Mouse (Mus musculus) heart, embryonic 15.5 days (tissue): ENCODE results near the gene Nono. TPM values are rescaled to one million over a fixed set of nuclear protein-coding genes. Genes with fewer than 3 reads are reported as not detected.

Source experiments
- ATAC-seq: fragments of 200-750 bp; cut with Nextera tagmentation; replicated peaks from 2 replicates; pipeline ENCODE4 v1.8.0; 2017; ENCODE audit warnings: low read depth, moderate TSS enrichment; ENCODE audit not compliant: insufficient number of reproducible peaks, insufficient read depth, low FRiP score
- H3K27ac ChIP-seq: fragments of 300-500 bp; sonication (generic); 2 replicates; pipeline ENCODE4 v1.5.1; 2015; ENCODE audit warnings: mild to moderate bottlenecking, inconsistent platforms
- H3K27me3 ChIP-seq: fragments of 300-500 bp; sonication (generic); 2 replicates; pipeline ENCODE4 v1.6.1; 2015; ENCODE audit warnings: inconsistent platforms
- H3K36me3 ChIP-seq: fragments of 300-500 bp; sonication (generic); 2 replicates; pipeline ENCODE4 v1.6.1; 2015; ENCODE audit warnings: mild to moderate bottlenecking, inconsistent platforms
- H3K4me1 ChIP-seq: fragments of 300-500 bp; sonication (generic); replicated peaks from 2 replicates; pipeline ENCODE4 v1.6.1; 2015; ENCODE audit warnings: inconsistent platforms
- H3K4me2 ChIP-seq: fragments of 300-500 bp; sonication (generic); 2 replicates; pipeline ENCODE4 v1.6.1; 2015; ENCODE audit warnings: inconsistent platforms, mild to moderate bottlenecking, moderate library complexity
- H3K4me3 ChIP-seq: fragments of 300-500 bp; sonication (generic); 2 replicates; pipeline ENCODE4 v1.5.1; 2015; ENCODE audit warnings: mild to moderate bottlenecking, inconsistent platforms
- H3K9ac ChIP-seq: fragments of 300-500 bp; sonication (generic); 2 replicates; pipeline ENCODE4 v1.6.1; 2015; ENCODE audit warnings: mild to moderate bottlenecking, inconsistent platforms
- H3K9me3 ChIP-seq: fragments of 300-500 bp; sonication (generic); replicated peaks from 2 replicates; pipeline ENCODE4 v1.6.1; 2016; ENCODE audit warnings: inconsistent platforms
- WGBS: fragments of 180-500 bp; shearing (Covaris S2); methylation state at CpG from one replicate; pipeline ENCODE4 v1.1.7; 2015; ENCODE audit warnings: mixed read lengths; 5-methylcytosine and 5-hydroxymethylcytosine counted together
- polyA plus RNA-seq: library from polyadenylated mRNA; unstranded; fragments of >200 nt; fragmentation: Nextera tagmentation; extraction: Ambion mirVana; gene quantifications from 2 replicates; pipeline ENCODE4 v1.2.1, GENCODE M21; 2015

The Nono gene
- 209 and 253 TPM in 2 replicates for polyA plus RNA-seq

- WGBS = 20% methylated on average over 51 of the region's 51 CpGs
- Histone ChIP-seq H3K9me3 (no peaks in the 10 kb centered on the region), H3K9ac (peak within 1 kb of the TSS; percentile 75), H3K36me3 (no peaks in the 10 kb centered on the region; the same call in 1 of the 2 replicates), H3K4me2 (peak within 1 kb of the TSS; percentile 57), H3K27ac (peak within 1 kb of the TSS; percentile 95), H3K4me3 (peak within 1 kb of the TSS; percentile 74), H3K4me1 (0 out of 2 replicates have a peak, but pooled peaks cover 6% of the 10 kb centered on the region), H3K27me3 (no peaks in the 10 kb centered on the region)
- peak; percentile 94 for ATAC-seq
Observed at GRCm38 (mm10) chrX:101429142-101429949, at the start of gene Nono. Gene Nono (plus strand): TSS chrX:101429318.

GRCm38 (mm10) chrX:101379744-101380143, 49.4 kb upstream of the Nono start:
- H3K4me1 ChIP-seq = peaks cover 6% of the 10 kb centered on the region
- no peak overlapping the region for H3K27ac ChIP-seq
- no peak for ATAC-seq
- H3K4me3 ChIP-seq = no peak overlapping the region
- H3K9me3 ChIP-seq = no peaks in the 10 kb centered on the region
- peaks cover 27% of the 10 kb centered on the region for H3K27me3 ChIP-seq
- H3K9ac ChIP-seq = no peak overlapping the region
- H3K36me3 ChIP-seq = no peaks in the 10 kb centered on the region
- WGBS = 69% methylated on average over 1 of the region's 1 CpGs
- no peak overlapping the region for H3K4me2 ChIP-seq

GRCm38 (mm10) chrX:101383455-101383854, 45.7 kb upstream of the Nono start:
- no peak for ATAC-seq
- Histone ChIP-seq H3K9ac (no peak overlapping the region), H3K4me3 (no peak overlapping the region), H3K4me2 (no peak overlapping the region), H3K36me3 (no peaks in the 10 kb centered on the region), H3K4me1 (peaks cover 7% of the 10 kb centered on the region; the same call in 1 of the 2 replicates), H3K9me3 (no peaks in the 10 kb centered on the region), H3K27ac (no peak overlapping the region), H3K27me3 (peaks cover 52% of the 10 kb centered on the region)
- WGBS = 32% methylated on average over 18 of the region's 18 CpGs

GRCm38 (mm10) chrX:101384439-101385137, 44.5 kb upstream of the Nono start:
- peak overlapping the region; percentile 55 for H3K4me2 ChIP-seq
- 25% methylated on average over 29 of the region's 32 CpGs for WGBS
- no peak overlapping the region for H3K27ac ChIP-seq
- peaks cover 52% of the 10 kb centered on the region for H3K27me3 ChIP-seq
- H3K9me3 ChIP-seq = no peaks in the 10 kb centered on the region
- peaks cover 7% of the 10 kb centered on the region; the same call in 1 of the 2 replicates for H3K4me1 ChIP-seq
- no peaks in the 10 kb centered on the region for H3K36me3 ChIP-seq
- H3K4me3 ChIP-seq = peak overlapping the region; percentile 29
- ATAC-seq = no peak
- H3K9ac ChIP-seq = no peak overlapping the region

GRCm38 (mm10) chrX:101386222-101386621, 42.9 kb upstream of the Nono start:
- Histone ChIP-seq H3K27me3 (peaks cover 52% of the 10 kb centered on the region), H3K27ac (no peak overlapping the region), H3K4me1 (peaks cover 7% of the 10 kb centered on the region; the same call in 1 of the 2 replicates), H3K4me2 (no peak overlapping the region), H3K4me3 (no peak overlapping the region), H3K9me3 (no peaks in the 10 kb centered on the region), H3K36me3 (no peaks in the 10 kb centered on the region), H3K9ac (no peak overlapping the region)
- WGBS = 27% methylated on average over 4 of the region's 4 CpGs
- no peak for ATAC-seq

DNA sequence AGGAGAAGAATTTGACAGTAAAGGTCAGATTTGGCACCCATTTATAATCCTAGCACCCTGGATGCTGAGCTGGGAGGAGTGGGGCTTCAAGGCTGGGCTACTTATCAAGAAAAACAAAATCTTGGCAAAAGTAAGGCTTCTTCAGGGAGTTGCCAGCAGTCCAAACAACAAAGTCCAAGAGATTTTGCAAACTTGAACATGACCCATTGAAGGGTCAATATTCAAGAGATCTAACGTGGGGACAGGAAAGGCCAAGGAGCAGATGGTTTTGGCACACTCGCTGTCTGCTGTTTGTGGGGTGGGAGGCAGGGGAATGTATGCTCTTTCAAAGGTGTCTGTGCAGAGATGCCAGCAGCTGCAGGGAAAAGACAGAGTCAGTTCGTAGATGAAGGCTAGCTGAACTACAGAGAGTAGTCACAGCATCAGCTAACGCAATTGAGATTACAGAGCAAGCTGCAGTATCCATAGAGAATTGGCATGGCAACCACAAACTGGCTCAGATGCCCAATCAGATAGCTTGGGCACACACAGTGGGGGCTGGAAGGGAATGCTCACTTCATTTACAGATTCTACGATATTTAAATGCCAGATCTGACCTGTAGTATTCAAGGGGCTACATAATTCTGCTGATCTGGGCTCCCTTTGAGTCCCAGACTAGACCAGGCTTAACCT, 40.1 kb upstream of the Nono start:
- no peak for ATAC-seq
- H3K4me1 ChIP-seq = peaks cover 7% of the 10 kb centered on the region; the same call in 1 of the 2 replicates
- no peak overlapping the region for H3K27ac ChIP-seq
- no peak overlapping the region for H3K4me3 ChIP-seq
- WGBS = 60% methylated on average over 5 of the region's 5 CpGs
- H3K27me3 ChIP-seq = peaks cover 32% of the 10 kb centered on the region
- H3K36me3 ChIP-seq = no peaks in the 10 kb centered on the region
- no peak overlapping the region for H3K9ac ChIP-seq
- H3K4me2 ChIP-seq = no peak overlapping the region
- no peaks in the 10 kb centered on the region for H3K9me3 ChIP-seq

DNA sequence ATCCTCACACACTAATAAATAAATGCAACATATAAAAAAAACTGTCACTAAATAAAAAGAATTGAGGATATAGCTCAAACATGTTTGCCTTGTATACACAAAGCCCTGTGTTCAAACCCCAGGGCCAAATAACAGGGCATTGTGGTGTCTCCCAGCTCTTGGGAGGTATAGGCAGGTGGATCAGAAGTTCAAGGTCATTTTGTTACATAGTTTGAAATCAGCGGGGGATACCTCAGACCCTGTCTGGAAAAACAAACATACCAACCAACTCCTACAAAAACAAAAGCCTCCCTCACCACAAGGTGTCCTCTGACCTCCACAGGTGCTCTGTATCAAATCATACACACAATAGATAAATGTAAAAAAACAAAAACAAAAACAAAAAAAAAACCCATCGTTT, 34.8 kb upstream of the Nono start:
- Histone ChIP-seq H3K27me3 (peaks cover 15% of the 10 kb centered on the region), H3K4me1 (no peaks in the 10 kb centered on the region), H3K4me2 (no peak overlapping the region), H3K36me3 (no peaks in the 10 kb centered on the region), H3K9ac (no peak overlapping the region), H3K9me3 (no peaks in the 10 kb centered on the region), H3K27ac (no peak overlapping the region), H3K4me3 (no peak overlapping the region)
- no peak for ATAC-seq
- 36% methylated on average over 2 of the region's 2 CpGs for WGBS

- Histone ChIP-seq H3K4me1 (no peaks in the 10 kb centered on the region), H3K9me3 (no peaks in the 10 kb centered on the region), H3K36me3 (no peaks in the 10 kb centered on the region), H3K9ac (no peak overlapping the region), H3K4me2 (no peak overlapping the region), H3K27ac (no peak overlapping the region), H3K4me3 (no peak overlapping the region), H3K27me3 (peaks cover 15% of the 10 kb centered on the region)
- 16% methylated on average over 11 of the region's 11 CpGs for whole genome bisulfite sequencing
- ATAC-seq = no peak
Observed at GRCm38 (mm10) chrX:101396459-101396858, 32.7 kb upstream of the Nono start.

DNA sequence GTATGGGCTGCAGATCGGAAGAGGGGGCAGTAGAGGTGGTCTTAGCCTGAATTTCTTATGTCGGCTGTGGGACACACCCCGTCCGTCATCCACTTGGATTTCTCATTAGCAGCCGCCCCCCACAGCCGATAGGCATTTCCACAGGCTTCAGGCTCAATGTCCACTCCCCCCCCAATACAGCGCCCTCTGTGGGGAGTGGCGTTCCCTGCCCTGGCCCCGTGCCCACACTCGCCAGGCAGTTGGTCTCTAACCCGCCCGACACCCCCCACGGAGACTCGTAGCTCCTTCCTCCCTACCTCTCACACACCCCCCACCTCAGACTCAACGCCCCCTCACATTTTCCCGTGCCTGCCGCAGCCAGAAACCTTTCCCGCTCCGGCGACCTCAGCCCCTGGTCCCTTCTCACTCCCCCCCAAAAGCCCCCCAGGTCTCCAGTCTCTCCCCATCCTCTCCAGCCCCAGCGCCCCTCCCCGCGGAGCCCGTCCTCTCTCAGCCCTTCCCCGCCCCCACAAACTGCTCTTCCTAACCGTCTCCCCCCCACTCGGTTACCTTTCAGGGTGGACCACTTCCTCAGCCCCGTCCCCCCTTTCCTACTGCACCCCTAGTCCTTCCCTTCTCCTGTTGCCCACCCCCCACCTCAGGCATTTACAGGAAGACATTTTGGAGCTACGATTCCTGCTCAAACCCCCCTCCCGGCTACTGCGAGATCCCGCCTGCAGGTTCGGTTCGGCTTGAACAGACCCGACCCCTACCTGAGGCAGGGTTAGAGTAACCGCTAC, 10.0 kb upstream of the Nono start:
- Histone ChIP-seq H3K4me3 (peak overlapping the region; percentile 71), H3K4me1 (peaks cover 11% of the 10 kb centered on the region), H3K36me3 (no peaks in the 10 kb centered on the region; the same call in 1 of the 2 replicates), H3K27ac (peak overlapping the region; percentile 78), H3K9me3 (no peaks in the 10 kb centered on the region), H3K27me3 (no peaks in the 10 kb centered on the region), H3K9ac (peak overlapping the region; percentile 64), H3K4me2 (peak overlapping the region; percentile 67)
- ATAC-seq = no peak
- 13% methylated on average over 31 of the region's 36 CpGs for WGBS

- WGBS = 11% methylated on average over 52 of the region's 54 CpGs
- H3K27ac ChIP-seq = peak overlapping the region; percentile 84
- peaks cover 11% of the 10 kb centered on the region for H3K4me1 ChIP-seq
- peak overlapping the region; percentile 67 for H3K4me2 ChIP-seq
- no peaks in the 10 kb centered on the region for H3K9me3 ChIP-seq
- H3K4me3 ChIP-seq = peak overlapping the region; percentile 71
- H3K9ac ChIP-seq = peak overlapping the region; percentile 64
- H3K27me3 ChIP-seq = no peaks in the 10 kb centered on the region
- peak; percentile 95 for ATAC-seq
- no peaks in the 10 kb centered on the region; the same call in 1 of the 2 replicates for H3K36me3 ChIP-seq
Observed at GRCm38 (mm10) chrX:101419725-101420699, 9.1 kb upstream of the Nono start.
